Mouse (Mus musculus) kidney, postnatal 14 days (tissue): Measurements from ENCODE around the gene Gm6763.
"Not testable (repeated sequence)": the region's sequence is repeated elsewhere in the genome, so short reads cannot be mapped to it uniquely, and the experiment has no call there.

ENCODE experiments used
- DNase-seq: peaks from one replicate; pipeline ENCODE4 v3.0.0; 2022; ENCODE audit warnings: mixed read lengths

The Gm6763 gene

DNA sequence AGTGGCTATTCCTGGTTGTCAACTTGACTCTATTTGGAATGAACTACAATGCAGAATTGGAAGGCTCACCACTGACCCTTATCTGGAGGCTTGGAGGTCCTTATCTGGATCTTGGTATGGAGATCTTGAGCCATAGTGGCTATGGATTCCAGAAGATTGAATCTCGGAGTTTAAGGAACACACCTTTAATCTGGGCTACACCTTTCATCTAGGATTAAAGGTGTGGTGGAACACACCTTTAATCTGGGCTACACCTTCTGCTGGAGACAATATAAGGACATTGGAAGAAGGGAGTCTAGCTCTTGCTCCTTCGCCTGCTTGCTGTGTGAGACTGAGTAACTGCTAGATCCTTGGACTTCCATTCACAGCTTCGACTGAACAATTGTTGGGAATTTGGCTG, at the start of gene Gm6763:
Gene Gm6763, plus strand, starts transcription at position 301 of the 400 bp plus-strand sequence.
- not testable (repeated sequence) for DNase-seq

GRCm38 (mm10) chr10:104110044-104110443, 41.3 kb upstream of the Gm6763 start:
- no peak for DNase-seq

GRCm38 (mm10) chr10:104118312-104118711, 33.0 kb upstream of the Gm6763 start:
- no peak for DNase-seq

DNA sequence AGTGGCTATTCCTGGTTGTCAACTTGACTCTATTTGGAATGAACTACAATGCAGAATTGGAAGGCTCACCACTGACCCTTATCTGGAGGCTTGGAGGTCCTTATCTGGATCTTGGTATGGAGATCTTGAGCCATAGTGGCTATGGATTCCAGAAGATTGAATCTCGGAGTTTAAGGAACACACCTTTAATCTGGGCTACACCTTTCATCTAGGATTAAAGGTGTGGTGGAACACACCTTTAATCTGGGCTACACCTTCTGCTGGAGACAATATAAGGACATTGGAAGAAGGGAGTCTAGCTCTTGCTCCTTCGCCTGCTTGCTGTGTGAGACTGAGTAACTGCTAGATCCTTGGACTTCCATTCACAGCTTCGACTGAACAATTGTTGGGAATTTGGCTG, 8.6 kb upstream of the Gm6763 start, which contains the start of gene Gm21293:
Gene Gm21293, plus strand, starts transcription at position 301 of the 400 bp plus-strand sequence.
- DNase-seq, result not testable (repeated sequence)

- DNase-seq, result not testable (repeated sequence)
These were observed 8.4 kb downstream of the Gm6763 start, which contains the start of gene Gm8764 for GRCm38 (mm10) chr10:104159706-104160105. TSS of gene Gm8764 (plus strand) at chr10:104160006.

GRCm38 (mm10) chr10:104168215-104168614, 16.9 kb downstream of the Gm6763 start, which contains the start of gene Gm21304:
TSS of gene Gm21304 (plus strand) at chr10:104168515.
- not testable (repeated sequence) for DNase-seq

DNA sequence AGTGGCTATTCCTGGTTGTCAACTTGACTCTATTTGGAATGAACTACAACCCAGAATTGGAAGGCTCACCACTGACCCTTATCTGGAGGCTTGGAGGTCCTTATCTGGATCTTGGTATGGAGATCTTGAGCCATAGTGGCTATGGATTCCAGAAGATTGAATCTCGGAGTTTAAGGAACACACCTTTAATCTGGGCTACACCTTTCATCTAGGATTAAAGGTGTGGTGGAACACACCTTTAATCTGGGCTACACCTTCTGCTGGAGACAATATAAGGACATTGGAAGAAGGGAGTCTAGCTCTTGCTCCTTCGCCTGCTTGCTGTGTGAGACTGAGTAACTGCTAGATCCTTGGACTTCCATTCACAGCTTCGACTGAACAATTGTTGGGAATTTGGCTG, 25.4 kb downstream of the Gm6763 start, which contains the start of gene Gm21312:
Gene Gm21312, plus strand, starts transcription at position 301 of the 400 bp plus-strand sequence.
- not testable (repeated sequence) for DNase-seq

GRCm38 (mm10) chr10:104185233-104185632, 33.9 kb downstream of the Gm6763 start, which contains the start of gene Gm20765:
TSS of gene Gm20765 (plus strand) at chr10:104185533.
- not testable (repeated sequence) for DNase-seq

- not testable (repeated sequence) for DNase-seq
These were observed 42.4 kb downstream of the Gm6763 start, which contains the start of gene Gm4340 for GRCm38 (mm10) chr10:104193742-104194141. TSS of gene Gm4340 (plus strand) at chr10:104194042.
